Mouse (Mus musculus) adrenal gland, postnatal 10 days (tissue): ENCODE measurements around the gene Ube4b. TPM values are rescaled to one million over a fixed set of nuclear protein-coding genes. Genes with fewer than 3 reads are reported as not detected.
"Not testable (repeated sequence)": the region's sequence is repeated elsewhere in the genome, so short reads cannot be mapped to it uniquely, and the experiment has no call there.

Experiments
- DNase-seq: peaks from one replicate; pipeline ENCODE4 v3.0.0; 2021; ENCODE audit warnings: mixed read lengths
- long read RNA-seq, 2 experiments: library from polyadenylated mRNA; stranded (forward); transcript quantifications; one replicate each; pipeline ENCODE4 v2.0.0; 2021
- total RNA-seq, 2 experiments: library from RNA; stranded (reverse); gene quantifications; 2 replicates each; pipeline ENCODE4 v1.2.3; 2021

Gene Ube4b
- 10 to 100 TPM; 73.0 to 80.0 TPM for total RNA-seq
- long read RNA-seq, experiment 1, partial matches to known transcripts = 14 of 24 reads
- long read RNA-seq, experiment 1, other reads (novel, unspliced or antisense) = 5 of 24 reads
- long read RNA-seq, experiment 2, full-length matches to known transcripts = 6 of 20 reads
- long read RNA-seq, experiment 2, partial matches to known transcripts = 10 of 20 reads
- long read RNA-seq, experiment 2, other reads (novel, unspliced or antisense) = 4 of 20 reads

DNA sequence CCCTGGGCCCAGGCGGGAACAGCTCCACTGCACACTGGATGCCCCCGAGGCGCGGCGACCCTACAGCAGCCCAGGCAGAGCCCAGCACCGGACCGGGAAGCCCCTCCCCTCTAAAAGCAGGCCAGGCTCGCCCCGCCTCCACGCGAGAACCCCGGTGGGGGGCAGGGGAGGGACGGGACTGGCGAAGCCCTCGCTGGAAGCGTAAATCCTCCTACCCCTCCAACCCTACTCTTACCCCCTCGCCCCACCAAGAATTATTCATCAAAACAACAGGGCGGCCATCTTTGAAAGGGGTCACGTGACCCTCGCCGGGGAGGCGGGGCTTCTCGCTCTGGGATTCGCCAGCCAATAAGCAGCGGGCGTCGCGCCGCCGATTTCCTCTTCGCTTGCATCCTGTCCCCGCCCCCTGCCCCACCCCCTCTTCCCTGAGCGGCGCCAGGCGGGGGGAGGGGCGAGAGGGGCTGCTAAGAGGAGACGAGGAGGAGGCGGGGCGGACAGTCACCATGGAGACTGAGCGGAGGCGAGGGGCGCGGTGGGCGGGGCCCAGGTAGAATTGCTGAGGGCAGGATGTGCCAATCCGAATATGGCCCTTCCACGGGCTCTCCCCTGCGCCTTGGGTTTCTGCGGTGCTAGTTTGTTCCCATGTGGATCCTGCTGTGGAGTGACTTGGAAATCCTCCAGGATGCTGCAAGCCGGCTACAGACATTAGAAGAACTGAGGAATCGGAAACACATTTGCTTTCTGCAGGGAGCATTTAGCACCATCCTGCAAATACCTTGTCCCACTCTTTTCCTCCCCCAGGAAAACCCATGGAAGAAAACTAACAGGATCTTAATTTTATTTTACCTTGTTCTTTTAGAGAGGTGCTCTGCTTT is at the start of gene Ube4b:
Gene Ube4b, minus strand, starts transcription at position 425 of the 875 bp plus-strand sequence.
- peak; percentile 98 for DNase-seq

- DNase-seq = no peak
Measured at GRCm38 (mm10) chr4:149475096-149475495, 48.5 kb upstream of the Ube4b start.

DNA sequence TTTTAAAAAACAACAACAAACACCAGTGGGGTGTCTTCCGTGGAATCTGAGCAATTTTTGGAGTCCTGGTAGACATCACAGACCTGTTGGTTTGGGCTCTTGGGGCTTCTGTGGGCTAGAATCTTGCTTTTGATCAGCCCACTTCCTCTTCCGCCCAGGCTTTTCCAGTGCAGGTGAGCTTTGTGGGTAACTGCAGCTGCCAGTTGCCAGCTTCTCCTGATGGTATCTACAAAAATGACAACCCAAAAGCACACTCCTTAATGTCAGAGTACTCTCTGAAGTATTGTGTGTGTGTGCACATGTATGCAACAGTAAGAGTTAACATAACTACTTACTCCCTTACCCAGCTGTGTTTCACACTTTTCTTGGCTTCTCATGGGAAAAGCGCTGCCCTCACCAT is 43.0 kb upstream of the Ube4b start:
- no peak for DNase-seq

- DNase-seq = no peak
Measured at GRCm38 (mm10) chr4:149463435-149463950, 36.9 kb upstream of the Ube4b start.

DNA sequence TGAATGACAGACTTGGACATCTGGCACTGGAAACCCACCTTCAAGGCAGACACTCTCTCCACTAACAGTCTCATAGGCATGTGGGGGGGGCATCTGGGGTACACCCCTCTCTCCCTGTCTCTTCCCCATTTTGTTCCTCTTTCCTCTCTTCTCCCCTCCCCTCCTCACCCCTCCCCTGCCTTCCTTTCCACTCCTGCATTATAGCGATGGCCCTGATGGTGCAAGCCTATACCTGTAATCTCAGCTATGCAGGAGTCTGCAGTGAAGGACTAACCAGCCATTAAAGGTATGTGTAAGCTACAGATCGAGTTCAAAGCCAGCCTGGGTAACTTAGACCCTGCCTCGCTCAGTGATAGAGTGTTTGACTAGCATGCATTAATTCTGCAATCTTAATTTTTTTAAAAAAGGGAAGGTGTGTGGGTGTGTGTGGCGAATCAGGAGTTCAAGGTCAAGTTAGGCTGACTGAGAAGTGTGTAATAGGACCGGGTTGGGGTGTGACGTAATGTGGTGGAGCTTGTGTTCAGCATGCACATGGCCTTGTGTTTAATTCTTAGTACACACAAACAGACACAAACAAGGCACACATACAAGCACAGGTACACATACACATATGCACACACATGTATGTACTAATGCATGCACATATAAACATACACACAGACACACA is 35.9 kb upstream of the Ube4b start:
- DNase-seq = no peak

GRCm38 (mm10) chr4:149461579-149462304 is 35.2 kb upstream of the Ube4b start:
- no peak for DNase-seq

- not testable (repeated sequence) for DNase-seq
Measured at GRCm38 (mm10) chr4:149460475-149460874, 33.9 kb upstream of the Ube4b start.

DNA sequence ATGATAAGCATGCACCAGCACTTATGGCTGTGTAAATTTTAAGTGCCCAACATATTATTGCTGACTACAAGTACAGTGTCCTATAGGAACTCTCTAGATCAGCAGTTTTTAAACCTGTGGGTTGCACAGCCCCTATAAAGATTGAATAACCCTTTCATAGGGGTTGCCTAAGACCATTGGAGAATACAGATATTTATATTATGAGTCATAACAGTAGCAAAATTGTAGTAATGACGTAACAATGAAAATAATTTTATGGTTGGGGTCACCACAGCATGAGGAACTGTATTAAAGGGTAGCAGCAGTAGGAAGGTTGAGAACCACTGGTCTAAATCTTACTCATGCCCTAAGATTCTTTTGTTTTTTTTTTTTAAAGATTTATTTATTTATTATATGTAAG is 32.9 kb upstream of the Ube4b start:
- no peak for DNase-seq

- no peak for DNase-seq
Measured at GRCm38 (mm10) chr4:149458526-149458925, 32.0 kb upstream of the Ube4b start.

- peak; percentile 78 for DNase-seq
Measured at GRCm38 (mm10) chr4:149457831-149458430, 31.4 kb upstream of the Ube4b start.

DNA sequence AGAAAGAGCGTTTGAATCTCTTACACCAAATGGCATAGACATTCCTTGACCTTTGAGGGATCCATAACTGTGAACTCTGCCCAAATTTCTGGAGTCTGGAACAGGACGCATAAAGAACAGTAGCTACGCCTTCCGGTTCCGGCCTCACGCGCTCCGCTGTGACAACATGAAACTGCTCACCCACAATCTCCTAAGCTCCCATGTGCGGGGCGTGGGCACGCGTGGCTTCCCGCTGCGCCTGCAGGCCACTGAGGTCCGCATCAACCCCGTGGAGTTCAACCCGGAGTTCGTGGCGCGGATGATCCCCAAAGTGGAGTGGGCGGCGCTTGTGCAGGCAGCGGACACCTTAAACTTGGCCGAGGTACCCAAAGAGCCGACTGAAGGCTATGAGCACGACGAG is 30.6 kb upstream of the Ube4b start:
- not testable (repeated sequence) for DNase-seq

- no peak for DNase-seq
Measured at GRCm38 (mm10) chr4:149454879-149455278, 28.3 kb upstream of the Ube4b start, which contains the start of gene Rbp7. Gene Rbp7 (minus strand): TSS chr4:149454978.

- peak; percentile 69 for DNase-seq
Measured at GRCm38 (mm10) chr4:149454263-149454662, 27.7 kb upstream of the Ube4b start.

GRCm38 (mm10) chr4:149453656-149454055 is 27.1 kb upstream of the Ube4b start:
- peak; percentile 68 for DNase-seq

DNA sequence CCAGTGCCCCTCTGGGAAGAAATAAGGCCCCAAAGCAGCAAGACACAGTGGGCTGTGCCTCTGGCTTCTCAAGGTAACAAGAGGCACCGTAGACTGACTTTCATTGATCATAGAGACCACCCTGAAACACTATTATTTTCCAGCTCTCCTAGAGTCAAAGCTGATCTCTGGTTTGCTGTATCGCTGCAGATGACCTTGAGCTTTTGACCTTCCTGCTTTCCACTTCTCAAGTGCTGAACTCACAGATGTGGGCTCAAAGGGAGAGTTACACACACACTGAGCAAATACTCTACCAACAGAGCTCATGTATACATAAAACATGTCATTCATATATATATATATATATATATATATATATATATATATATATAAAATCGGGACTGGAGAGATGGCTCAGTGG is 24.1 kb upstream of the Ube4b start:
- no peak for DNase-seq

- DNase-seq = no peak
Measured at GRCm38 (mm10) chr4:149446309-149446708, 19.8 kb upstream of the Ube4b start.

- peak; percentile 58 for DNase-seq
Measured at GRCm38 (mm10) chr4:149445868-149446267, 19.3 kb upstream of the Ube4b start.

DNA sequence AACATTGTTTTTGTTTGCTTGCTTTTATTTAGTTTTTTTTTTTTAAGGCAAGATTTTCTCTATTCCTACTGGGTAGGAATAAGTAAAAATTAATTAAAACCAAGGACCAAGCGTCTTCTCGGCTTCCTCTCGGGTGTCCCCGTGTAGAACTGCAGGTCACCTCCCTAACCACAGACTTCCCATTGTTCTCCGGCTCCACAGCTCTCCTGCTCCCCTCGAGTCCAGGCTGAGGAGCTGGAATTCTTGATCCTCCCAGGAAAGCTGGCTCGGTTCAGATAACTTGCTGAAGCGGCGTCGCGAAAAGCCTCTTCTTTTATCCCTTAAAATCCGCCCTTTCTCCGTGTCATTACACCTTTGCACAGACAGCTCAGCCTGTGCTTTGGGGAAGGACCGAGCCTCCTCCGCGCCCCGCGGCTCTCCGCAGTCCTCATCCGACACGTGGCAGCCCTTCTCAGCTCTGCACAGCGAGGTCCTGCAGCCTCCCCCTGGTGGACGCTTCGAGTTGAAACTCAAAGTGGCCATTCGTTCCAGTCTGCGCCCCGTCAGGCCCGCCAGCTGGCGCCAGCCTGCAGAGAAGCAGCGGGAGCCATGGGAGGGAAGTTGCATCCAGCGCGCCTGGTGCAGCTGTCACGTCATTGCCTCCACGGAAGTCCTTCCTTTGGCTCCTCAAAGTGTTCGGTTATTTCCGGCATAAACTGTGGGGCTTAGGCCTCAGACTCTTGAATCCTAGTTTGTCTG is 18.6 kb upstream of the Ube4b start:
- DNase-seq = peak; percentile 93

- no peak for DNase-seq
Measured at GRCm38 (mm10) chr4:149444465-149444864, 17.9 kb upstream of the Ube4b start.

DNA sequence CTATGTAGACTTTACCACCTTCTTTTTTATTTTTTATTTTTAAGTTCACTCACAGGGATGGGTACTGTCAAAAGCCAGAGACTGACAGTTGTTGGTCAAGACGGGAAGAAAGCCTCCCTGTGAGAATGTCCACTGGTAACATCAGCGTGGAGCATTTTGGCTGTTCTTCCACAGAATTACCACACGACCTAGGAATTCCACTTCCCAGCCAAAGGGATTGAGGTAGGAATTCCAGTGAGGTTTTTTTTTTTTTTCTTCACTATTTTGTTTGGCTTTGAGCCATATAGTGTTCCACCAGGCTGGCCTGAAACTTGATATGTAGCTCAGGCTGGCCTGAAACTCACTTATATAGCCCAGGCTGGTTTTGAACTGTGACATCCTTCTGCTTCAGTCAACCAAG is 15.9 kb upstream of the Ube4b start:
- no peak for DNase-seq

DNA sequence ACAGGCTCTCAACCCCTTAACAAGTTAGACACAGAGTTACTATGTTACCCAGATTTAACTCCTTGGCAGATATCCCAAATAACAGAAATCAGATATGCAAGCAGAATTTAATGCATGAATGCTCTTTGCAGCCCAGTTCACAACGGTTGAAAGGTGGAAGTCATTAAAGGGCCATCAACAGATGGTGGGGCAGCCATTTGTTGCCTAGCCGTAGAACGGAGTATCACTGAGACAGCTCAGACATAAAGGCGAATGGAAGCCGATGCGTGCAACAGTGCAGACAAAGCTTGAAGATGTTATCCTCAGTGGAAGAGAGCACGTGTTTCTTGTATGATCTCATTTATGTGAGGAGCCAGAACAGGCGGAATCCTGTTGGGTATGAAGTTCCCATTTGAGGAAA is 14.0 kb upstream of the Ube4b start:
- no peak for DNase-seq
